Mouse (Mus musculus) 3T3-L1 (cell line): Measurements from ENCODE around the gene Cdh6.

Experiments used
- DNase-seq: peaks from one replicate; pipeline ENCODE4 v3.0.0-alpha.2; 2015; ENCODE audit warnings: low read depth, low spot score

The Cdh6 gene

GRCm38 (mm10) chr15:13067429-13068212 lies 105.9 kb downstream of the Cdh6 start:
- DNase-seq = no peak

- no peak for DNase-seq
These were observed 106.7 kb downstream of the Cdh6 start for GRCm38 (mm10) chr15:13066765-13067164.

GRCm38 (mm10) chr15:13063633-13064032 lies 109.8 kb downstream of the Cdh6 start:
- DNase-seq = no peak

- no peak for DNase-seq
These were observed 115.7 kb downstream of the Cdh6 start for GRCm38 (mm10) chr15:13057728-13058127.

GRCm38 (mm10) chr15:13057302-13057701 lies 116.2 kb downstream of the Cdh6 start:
- DNase-seq = no peak

- DNase-seq = no peak
These were observed 125.6 kb downstream of the Cdh6 start for GRCm38 (mm10) chr15:13047910-13048309.

GRCm38 (mm10) chr15:13034436-13034835 lies 139.0 kb downstream of the Cdh6 start:
- DNase-seq = no peak

GRCm38 (mm10) chr15:13030641-13031040 lies 142.8 kb downstream of the Cdh6 start:
- no peak for DNase-seq

GRCm38 (mm10) chr15:13027513-13027912 lies 146.0 kb downstream of the Cdh6 start:
- DNase-seq = no peak

- DNase-seq = no peak
These were observed 156.6 kb downstream of the Cdh6 start for GRCm38 (mm10) chr15:13016756-13017357.

GRCm38 (mm10) chr15:13008803-13009202 lies 164.7 kb downstream of the Cdh6 start:
- no peak for DNase-seq

- DNase-seq = no peak
These were observed 167.5 kb downstream of the Cdh6 start for GRCm38 (mm10) chr15:13005934-13006333.

- DNase-seq = no peak
These were observed 171.9 kb downstream of the Cdh6 start for GRCm38 (mm10) chr15:13001549-13001948.

- no peak for DNase-seq
These were observed 178.7 kb downstream of the Cdh6 start for GRCm38 (mm10) chr15:12994563-12995359.
